Mouse (Mus musculus) kidney, adult 2 months (tissue): ENCODE results near the gene Kxd1. TPM values are rescaled to one million over a fixed set of nuclear protein-coding genes. Genes with fewer than 3 reads are reported as not detected.

ENCODE experiments used
- DNase-seq: peaks from one replicate; pipeline ENCODE4 v3.0.0; 2021
- H3K27ac ChIP-seq: fragments of 200-500 bp; 2 replicates; pipeline ENCODE4 v1.5.1; 2012; ENCODE audit warnings: low read depth, low read length, control low read depth, inconsistent platforms; ENCODE audit not compliant: insufficient read depth
- H3K27me3 ChIP-seq: fragments of 200-500 bp; replicated peaks from 2 replicates; pipeline ENCODE4 v1.6.1; 2012; ENCODE audit warnings: mild to moderate bottlenecking, moderate library complexity, low read length, inconsistent platforms; ENCODE audit not compliant: control insufficient read depth, insufficient read depth
- H3K36me3 ChIP-seq: fragments of 200-500 bp; 2 replicates; pipeline ENCODE4 v1.6.1; 2012; ENCODE audit warnings: mild to moderate bottlenecking, moderate library complexity, low read length, inconsistent platforms; ENCODE audit not compliant: control insufficient read depth, insufficient read depth
- H3K4me1 ChIP-seq: fragments of 200-500 bp; 2 replicates; pipeline ENCODE4 v1.6.1; 2011; ENCODE audit warnings: low read length; ENCODE audit not compliant: control insufficient read depth, insufficient read depth
- H3K4me3 ChIP-seq: fragments of 200-500 bp; 2 replicates; pipeline ENCODE4 v1.5.1; 2011; ENCODE audit warnings: mild to moderate bottlenecking, low read depth, low read length, control low read depth; ENCODE audit not compliant: insufficient read depth
- CTCF ChIP-seq: fragments of 200-500 bp; conservative IDR thresholded peaks from 2 replicates; pipeline ENCODE4 v1.5.1; 2011; ENCODE audit warnings: low read depth, mild to moderate bottlenecking, control low read depth, low read length, moderate library complexity, mixed read lengths; ENCODE audit not compliant: insufficient read depth, insufficient read length
- POLR2A ChIP-seq: fragments of 200-500 bp; IDR thresholded peaks from one replicate; pipeline ENCODE4 v1.6.1; 2011; ENCODE audit warnings: low read depth, low read length, control low read depth
- WGBS: fragments of 180-500 bp; shearing (Covaris S2); methylation state at CpG from one replicate; pipeline ENCODE4 v1.1.7; 2018; 5-methylcytosine and 5-hydroxymethylcytosine counted together
- polyA plus RNA-seq: library from polyadenylated mRNA; depleted of rRNA; stranded (reverse); fragments of >200 nt; gene quantifications from 2 replicates; pipeline ENCODE4 v1.2.3, GENCODE M21; 2012; rRNA removed

Gene Kxd1
- 151 TPM in 2 replicates for polyA plus RNA-seq

DNA sequence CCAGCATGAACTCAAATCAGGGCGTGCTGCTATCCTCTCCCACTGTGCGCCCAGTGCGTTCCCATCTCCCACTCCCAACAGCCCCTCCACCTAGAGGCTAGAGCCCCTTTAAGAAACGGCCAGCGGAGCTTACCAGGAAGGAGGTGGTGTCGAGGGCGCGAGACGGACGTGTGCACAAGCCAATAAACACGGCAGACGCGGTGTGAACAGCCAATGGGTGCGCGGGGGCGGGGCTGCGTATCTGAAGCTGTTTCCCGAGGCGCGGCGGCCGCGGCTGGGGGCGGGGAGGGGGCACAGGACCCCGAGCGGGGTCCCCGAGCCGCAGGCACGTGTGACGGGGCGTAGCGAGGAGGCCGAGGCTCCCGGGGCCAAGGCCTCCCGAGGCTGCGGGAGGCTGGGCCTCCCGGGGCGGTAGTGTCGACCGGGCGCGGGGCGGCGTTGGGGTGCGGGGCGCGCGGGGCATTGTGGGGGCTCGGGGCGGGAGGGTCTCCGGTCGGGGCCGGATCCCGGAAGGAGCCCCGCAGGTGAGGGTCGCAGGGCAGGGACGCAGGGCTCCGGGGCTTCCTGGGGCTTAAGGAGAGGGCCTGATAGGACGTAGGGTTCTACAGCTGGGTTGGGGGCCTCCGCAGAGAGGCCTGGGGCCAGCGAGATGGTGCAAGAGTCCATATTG, at the start of gene Kxd1, which contains the start of gene Fkbp8:
Kxd1 (minus strand) TSS at position 445 of the 670 bp plus-strand sequence.
Fkbp8 (plus strand) TSS at position 213 of the 670 bp plus-strand sequence.
- H3K4me3 ChIP-seq, result peak within 1 kb of the TSS; percentile 79
- under 1% methylated on average over 61 of the region's 61 CpGs for WGBS
- TF ChIP-seq CTCF (no peak), POLR2A (no peak)
- DNase-seq, result peak; percentile 99
- H3K27ac ChIP-seq, result peak within 1 kb of the TSS; percentile 62; the same call in 1 of the 2 replicates
- H3K36me3 ChIP-seq, result no peaks in the 10 kb centered on the region
- peaks cover 13% of the 10 kb centered on the region; the same call in 1 of the 2 replicates for H3K4me1 ChIP-seq
- no peaks in the 10 kb centered on the region for H3K27me3 ChIP-seq

DNA sequence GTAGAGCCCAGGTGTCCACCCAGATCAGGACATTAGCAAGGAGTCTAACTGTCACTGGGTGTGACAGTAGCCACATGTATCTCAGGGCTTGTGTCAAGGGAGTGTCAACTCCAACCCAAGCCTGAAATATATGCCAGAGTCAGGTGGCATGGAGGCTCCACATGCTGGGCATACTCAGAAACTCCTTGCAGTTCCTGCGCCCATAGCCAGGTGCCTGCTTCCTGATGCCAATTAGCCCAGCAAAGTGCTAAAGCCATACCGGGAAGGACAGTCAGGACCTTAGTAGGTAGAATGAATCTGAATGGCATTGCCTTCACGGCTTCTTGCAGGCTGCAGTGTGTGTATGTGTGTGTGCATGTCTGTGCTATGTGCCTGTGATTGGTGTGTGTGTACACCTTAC, 49.5 kb upstream of the Kxd1 start:
- DNase-seq, result no peak
- TF ChIP-seq POLR2A, result no peak
- TF ChIP-seq CTCF, result no peak
- Histone ChIP-seq H3K27ac (no peak overlapping the region), H3K27me3 (no peaks in the 10 kb centered on the region), H3K4me3 (no peak overlapping the region), H3K36me3 (peaks cover 1% of the 10 kb centered on the region), H3K4me1 (peaks cover 13% of the 10 kb centered on the region)
- WGBS, result 94% methylated on average over 3 of the region's 3 CpGs

DNA sequence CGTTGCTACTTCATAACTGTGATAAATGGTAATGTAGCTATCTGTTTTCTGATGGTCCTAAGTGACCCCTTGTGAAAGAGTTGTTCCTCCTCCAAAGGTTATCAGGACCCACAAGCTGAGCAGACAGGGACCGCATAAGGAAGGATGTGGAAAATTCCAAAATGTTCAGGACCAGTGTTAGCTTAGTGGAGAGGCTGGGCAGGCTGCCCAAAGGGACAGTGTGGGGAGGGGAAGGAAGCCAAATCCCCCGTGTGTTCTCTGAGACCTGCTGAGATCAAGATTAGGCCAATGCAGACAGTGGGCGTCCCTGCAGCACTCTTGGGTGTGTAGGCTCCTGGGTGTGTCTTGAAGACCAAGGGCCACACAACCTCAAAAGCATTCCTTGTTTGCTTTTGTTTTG, 47.2 kb upstream of the Kxd1 start:
- Histone ChIP-seq H3K27me3 (no peaks in the 10 kb centered on the region), H3K4me3 (no peak overlapping the region), H3K36me3 (no peaks in the 10 kb centered on the region), H3K27ac (peak overlapping the region; percentile 73), H3K4me1 (peaks cover 25% of the 10 kb centered on the region)
- no peak for TF ChIP-seq CTCF
- no peak for TF ChIP-seq POLR2A
- 44% methylated on average over 4 of the region's 4 CpGs for WGBS
- DNase-seq, result peak; percentile 93

DNA sequence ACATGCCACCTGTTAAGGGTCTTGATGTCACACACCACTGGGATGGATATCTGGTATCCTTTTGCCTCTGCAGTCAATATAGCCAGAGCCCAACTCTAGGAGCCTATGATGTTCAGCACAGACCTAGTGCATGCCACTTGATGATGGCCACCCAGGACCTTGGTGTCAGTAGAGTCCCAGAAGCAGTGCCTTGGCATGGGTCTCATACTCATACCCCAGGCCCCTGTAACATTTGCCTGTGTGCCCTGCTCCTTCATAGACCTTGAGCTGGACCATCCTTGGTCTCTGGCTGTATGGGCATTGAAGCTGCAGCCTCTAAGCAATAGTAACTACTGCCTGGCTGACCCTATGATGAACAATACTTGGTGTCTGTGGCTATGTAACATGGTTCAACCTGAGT, 46.5 kb upstream of the Kxd1 start:
- TF ChIP-seq CTCF (no peak), POLR2A (no peak)
- DNase-seq, result no peak

DNA sequence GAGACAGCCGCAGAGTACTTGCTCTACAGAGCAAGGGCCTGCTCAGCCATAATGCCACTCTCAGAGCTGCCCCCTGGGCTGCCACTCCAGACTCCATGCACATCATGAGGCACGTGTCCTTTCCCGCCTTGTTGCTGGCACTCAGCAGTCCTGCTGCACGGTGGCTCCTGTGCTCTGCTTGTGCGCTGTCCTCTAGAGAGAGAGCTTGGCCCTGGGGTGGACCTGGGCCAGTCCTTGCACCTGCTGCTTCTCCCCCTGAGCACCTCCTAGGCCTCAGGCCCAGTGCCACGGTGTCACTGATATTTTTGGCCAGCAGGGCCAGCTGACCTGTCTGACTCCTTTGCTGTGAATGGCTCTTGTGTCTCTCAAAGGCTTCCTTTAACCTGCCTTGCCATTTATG, 43.2 kb upstream of the Kxd1 start:
- 62% methylated on average over 6 of the region's 6 CpGs for WGBS
- no peaks in the 10 kb centered on the region for H3K36me3 ChIP-seq
- no peak for DNase-seq
- peaks cover 29% of the 10 kb centered on the region for H3K4me1 ChIP-seq
- no peak overlapping the region for H3K4me3 ChIP-seq
- TF ChIP-seq POLR2A (no peak), CTCF (no peak)
- no peaks in the 10 kb centered on the region for H3K27me3 ChIP-seq
- no peak overlapping the region for H3K27ac ChIP-seq

More for the DNA sequence above, 46.5 kb upstream of the Kxd1 start:
- Histone ChIP-seq H3K27me3 (no peaks in the 10 kb centered on the region), H3K4me1 (peaks cover 29% of the 10 kb centered on the region), H3K36me3 (no peaks in the 10 kb centered on the region), H3K4me3 (no peak overlapping the region), H3K27ac (peak overlapping the region; percentile 73)

- Histone ChIP-seq H3K27me3 (no peaks in the 10 kb centered on the region), H3K36me3 (no peaks in the 10 kb centered on the region), H3K4me1 (peaks cover 32% of the 10 kb centered on the region), H3K4me3 (no peak overlapping the region), H3K27ac (0 out of 2 replicates have a peak overlapping the region, but pooled peaks have one; percentile 6)
- TF ChIP-seq POLR2A, result no peak
- no peak for TF ChIP-seq CTCF
- peak; percentile 48 for DNase-seq
These were observed 42.6 kb upstream of the Kxd1 start for GRCm38 (mm10) chr8:70570360-70570759.

GRCm38 (mm10) chr8:70565561-70565960, 37.8 kb upstream of the Kxd1 start:
- Histone ChIP-seq H3K4me3 (no peak overlapping the region), H3K4me1 (peaks cover 28% of the 10 kb centered on the region), H3K36me3 (no peaks in the 10 kb centered on the region), H3K27ac (no peak overlapping the region), H3K27me3 (no peaks in the 10 kb centered on the region)
- WGBS, result 38% methylated on average over 3 of the region's 3 CpGs
- TF ChIP-seq CTCF, result no peak
- no peak for TF ChIP-seq POLR2A
- DNase-seq, result peak; percentile 74
